Mouse (Mus musculus): ENCODE results near the gene Gm47985. TPM values are rescaled to one million over a fixed set of nuclear protein-coding genes. Genes with fewer than 3 reads are reported as not detected.
"Not testable (repeated sequence)": the region's sequence is repeated elsewhere in the genome, so short reads cannot be mapped to it uniquely, and the experiment has no call there.

Gm47985 gene
- total RNA-seq, 2 experiments from 2014 or later = 0.26 to 1.1 TPM

DNA sequence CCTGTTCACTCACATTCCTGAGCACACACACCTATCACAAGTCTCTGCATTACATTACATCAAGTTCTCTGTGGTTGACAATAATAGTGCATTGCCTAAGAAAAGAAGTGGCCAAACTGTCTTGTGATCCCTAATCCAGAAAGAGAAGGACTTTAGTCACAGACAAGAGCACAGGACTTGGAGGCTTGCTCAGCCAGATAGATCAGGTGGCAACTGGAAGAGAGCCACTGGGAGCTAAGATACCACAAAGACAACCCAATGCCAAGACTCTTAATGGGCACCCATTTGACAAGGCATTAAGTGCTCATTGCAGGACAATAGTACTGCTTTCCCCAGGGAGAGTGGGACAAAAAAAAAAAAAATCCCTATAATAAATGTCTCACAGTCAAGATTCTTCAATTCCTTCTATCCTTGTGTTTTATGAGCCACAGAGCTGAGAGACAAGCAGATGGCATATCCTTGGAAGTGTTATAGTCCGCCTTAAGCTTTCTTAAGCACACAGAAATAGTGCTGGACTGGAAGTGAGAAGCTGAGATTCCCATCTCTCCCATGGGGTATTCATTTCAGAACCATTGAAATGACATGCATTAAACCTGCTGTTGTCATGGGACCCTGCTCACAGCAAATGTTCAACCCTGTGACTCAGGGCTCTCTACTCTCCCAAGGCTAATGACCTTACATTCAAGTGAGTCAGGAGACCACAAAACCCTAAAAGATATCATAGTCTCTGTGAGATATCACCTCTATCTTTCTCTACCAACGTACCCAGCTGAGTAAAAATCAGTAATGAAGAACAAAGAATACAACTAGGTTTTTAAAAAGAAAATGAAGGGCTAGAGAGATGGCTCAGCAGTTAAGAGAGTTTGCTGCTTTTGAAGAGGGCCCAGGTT is 10.5 kb upstream of the Gm47985 start:
- intact Hi-C loops (cut with DNase I) = loop anchor here (2.0 to 5.0 kb wide), 2 partner anchors 70 to 171 kb away; no protein-coding TSS in a partner anchor
- DNase-seq (ENCODE audit: low spot score) = no peak

DNA sequence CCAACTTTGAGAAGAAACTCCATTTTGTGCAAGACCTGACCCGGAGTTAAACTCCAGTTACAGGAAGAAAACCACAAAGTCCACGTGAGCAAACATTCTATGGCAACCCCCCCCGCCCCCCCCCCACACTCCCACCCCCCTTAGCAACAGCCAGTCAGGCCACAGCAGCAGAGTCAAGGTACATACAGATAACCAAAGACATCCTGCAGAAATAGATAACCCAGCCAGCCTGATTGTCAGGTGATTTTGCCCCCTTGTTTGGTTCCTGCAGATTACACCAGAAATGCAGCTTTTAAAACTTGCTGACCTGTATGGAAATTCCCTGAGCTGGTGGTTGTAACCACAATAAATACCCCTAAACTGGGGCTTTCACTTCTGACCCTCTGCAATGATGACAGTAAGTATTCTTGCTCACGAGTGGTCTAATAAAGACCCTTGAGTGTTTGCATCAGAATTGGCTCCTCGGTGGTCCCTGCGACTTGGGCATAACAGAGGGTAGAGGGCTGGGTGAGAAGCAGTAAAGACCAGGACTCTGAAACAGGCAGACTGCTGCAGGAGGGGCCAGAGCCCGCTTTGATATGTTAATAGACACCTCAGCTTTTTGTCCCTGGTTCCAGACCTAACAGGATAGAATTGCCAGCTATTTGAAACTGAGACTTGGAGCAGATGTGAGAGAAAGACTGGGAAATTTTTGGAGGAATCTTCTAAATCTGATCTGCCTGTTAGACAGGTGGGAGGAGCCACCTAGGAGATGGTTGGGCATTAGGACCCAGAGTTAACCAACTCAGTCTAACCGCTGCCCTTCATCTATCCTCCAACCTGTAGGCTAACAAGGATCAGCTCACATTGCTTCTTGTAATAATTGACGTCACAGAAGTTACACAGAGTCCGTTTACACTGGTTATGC is 5.1 kb upstream of the Gm47985 start:
- DNase-seq (ENCODE audit: low spot score) = no peak
- intact Hi-C loops (cut with DNase I) = no loop called here

DNA sequence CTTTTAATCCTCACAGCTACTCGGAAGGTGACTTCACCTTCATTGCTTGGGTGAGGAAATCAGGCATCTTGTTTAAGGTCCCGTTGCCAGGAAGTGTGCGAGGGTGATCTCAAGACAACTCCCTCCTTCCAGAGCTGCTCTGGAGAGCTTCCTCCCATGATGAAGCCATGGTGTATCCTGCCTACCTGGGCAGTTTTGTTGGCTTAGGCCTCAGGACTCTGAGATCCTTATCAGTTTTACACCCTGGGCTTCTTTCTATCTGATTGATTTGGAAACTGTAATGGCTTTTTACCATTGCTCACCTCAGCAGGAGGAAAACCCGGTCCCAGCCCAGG is 4.4 kb upstream of the Gm47985 start:
- intact Hi-C loops (cut with DNase I) = no loop called here
- no peak for DNase-seq (ENCODE audit: low spot score)

DNA sequence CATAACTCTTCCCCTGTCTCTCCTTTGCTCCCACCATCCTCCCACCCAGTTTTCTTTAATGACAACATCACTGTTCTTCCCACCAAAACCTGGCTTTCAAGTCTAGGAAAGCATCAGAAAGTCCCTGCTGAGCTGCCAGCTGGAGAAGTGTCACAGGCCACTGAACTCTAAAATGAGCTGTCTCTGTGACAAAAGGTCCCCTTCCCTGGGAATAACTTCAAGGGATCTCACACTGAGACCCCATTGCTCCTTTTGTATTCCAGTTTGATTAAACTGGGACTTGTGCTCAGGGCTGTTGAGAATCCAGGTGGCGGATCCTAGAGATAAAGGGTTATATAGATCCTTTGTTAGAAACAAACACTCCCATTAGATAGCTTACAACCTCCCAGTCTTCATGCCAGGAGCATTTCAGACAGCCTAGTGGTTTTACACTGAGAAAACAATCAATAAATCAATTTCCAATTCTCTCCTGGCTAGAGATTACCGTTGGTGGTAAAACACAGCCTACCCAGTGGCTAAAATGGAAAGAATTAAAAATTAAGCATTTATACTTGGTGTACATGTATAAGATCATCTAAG is 3.7 kb upstream of the Gm47985 start:
- DNase-seq (ENCODE audit: low spot score) = no peak
- intact Hi-C loops (cut with DNase I) = no loop called here

DNA sequence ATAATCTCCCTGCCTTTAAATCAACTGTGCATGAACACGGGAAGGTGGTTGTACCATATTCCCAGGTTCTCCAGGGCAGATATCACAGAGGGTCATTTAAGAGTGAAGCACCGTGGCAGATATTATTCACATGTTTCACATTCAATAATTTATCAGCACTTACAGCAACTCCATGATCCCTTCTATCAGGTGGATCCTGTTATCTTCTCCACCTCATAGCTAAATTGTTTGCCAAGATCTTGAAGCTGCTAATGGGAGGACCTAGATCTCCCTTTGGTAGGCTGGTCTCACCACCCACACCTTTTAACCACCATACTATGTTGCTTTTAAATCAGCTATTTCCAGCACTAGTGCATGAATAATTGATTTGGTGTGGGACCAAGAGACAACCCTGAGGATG is 2.2 kb upstream of the Gm47985 start:
- intact Hi-C loops (cut with DNase I) = no loop called here

DNA sequence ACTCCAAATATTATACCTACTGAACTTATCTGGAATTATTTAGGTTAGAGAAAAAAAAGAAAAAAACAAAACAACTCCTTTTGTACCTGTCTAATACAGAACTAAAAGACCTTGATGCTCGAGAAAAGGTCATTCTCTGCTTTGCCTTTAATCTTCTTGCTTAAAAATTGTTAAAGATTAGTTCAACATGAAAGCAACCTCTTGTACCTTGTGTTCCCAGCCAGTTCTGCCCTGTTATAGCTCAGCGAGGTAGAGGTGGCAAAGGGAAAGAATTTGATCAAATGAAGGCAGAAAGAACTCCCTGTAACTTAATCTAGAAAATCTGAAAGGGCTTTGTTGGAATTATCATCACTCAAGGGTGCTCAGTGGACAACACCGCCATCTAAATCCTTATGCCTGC is 3.8 kb downstream of the Gm47985 start:
- intact Hi-C loops (cut with DNase I) = not testable (repeated sequence)

More for the DNA sequence above, 2.2 kb upstream of the Gm47985 start:
- DNase-seq (ENCODE audit: low spot score) = no peak

DNA sequence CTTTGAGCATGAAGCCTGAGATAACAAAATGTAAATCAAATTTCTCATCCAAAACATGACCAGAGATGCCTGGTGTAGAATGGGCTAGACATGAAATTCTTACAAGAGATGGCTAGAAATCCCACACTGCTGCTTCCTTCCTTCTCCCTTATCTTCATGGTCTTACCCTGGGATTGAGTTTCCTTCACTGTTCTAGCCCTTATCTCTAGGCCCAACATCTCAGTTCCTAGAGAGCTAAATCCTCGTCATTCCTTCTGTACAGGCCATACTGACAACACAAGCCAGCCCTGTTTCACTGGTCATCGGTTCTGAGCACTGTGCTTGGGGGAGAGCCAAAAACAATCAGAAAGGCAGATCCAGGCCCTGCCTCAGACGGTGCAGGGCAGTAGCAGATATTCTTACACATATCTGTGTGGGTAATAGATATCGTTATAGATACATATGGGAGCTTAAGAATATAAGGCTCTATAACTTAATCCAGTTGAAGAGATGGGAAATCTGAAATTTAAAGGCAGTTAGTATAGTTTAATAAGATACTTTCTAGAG is 4.6 kb downstream of the Gm47985 start:
- DNase-seq (ENCODE audit: low spot score); intact Hi-C loops (cut with DNase I): not testable (repeated sequence)

More for the DNA sequence above, 3.8 kb downstream of the Gm47985 start:
- not testable (repeated sequence) for DNase-seq (ENCODE audit: low spot score)

DNA sequence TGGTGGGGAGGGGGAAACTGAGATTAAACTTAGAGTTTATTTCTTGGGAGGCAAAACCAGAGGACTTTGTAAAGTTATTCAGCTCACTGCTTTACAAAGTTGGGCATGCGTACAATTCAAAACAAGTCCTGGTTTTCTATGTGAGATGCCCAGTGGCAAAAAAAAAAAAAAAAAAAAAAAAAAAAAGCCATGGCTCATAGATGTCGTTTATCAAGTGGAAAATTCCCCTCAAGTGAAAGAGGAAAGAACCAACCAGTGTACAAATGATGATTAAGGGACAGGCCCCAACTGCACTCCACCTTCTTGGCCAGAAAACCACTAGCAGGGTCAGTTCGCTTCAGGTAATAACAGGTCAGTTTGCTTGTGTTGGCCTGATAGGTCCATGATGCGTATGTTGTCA is 6.1 kb downstream of the Gm47985 start:
- intact Hi-C loops (cut with DNase I) = no loop called here
- DNase-seq (ENCODE audit: low spot score) = no peak

DNA sequence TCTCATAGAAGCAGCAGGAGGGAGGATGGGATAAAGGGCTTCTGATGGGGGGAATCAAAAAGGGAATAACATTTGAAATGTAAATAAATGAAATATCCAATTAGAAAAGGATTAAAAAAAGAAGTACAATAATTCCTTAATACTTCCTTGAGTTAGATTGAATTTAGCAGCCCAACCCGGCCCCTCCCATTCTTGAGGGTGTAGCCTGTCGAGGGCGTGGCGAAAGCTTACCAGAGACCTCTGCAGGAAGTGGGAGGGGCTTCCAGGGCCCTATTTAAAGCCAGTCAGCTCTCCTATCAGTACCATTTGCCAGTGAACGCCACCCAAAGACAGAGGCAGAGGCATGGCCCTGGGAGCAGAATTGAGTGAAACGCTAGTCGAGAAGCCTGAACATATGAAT is 9.7 kb downstream of the Gm47985 start, which contains the start of gene Gm8947:
Gene Gm8947 (plus strand): TSS at position 302 of the 400 bp plus-strand sequence.
- intact Hi-C loops (cut with DNase I) = not testable (repeated sequence)

DNA sequence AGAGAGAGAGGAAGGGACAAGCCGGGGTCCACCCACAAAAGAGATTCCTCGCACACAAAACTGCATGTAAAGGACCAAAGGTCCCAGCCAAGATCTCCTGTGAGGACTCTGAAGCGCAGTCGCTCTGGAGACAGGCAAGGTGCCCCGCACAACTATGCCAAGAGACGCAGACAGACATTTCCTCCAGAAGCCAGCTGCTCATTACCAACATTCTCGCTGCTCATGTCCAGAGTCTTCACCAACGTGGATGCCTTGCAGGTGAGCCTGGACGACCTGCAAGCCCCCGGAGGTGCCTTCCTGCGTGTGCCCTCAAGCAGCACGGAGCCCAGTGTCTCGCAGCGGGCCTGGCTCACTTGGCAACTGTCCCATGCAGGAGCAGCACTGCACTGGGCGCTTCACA is 10.4 kb downstream of the Gm47985 start:
- intact Hi-C loops (cut with DNase I); DNase-seq (ENCODE audit: low spot score): not testable (repeated sequence)

More for the DNA sequence above, 9.7 kb downstream of the Gm47985 start, which contains the start of gene Gm8947:
- DNase-seq (ENCODE audit: low spot score) = not testable (repeated sequence)

DNA sequence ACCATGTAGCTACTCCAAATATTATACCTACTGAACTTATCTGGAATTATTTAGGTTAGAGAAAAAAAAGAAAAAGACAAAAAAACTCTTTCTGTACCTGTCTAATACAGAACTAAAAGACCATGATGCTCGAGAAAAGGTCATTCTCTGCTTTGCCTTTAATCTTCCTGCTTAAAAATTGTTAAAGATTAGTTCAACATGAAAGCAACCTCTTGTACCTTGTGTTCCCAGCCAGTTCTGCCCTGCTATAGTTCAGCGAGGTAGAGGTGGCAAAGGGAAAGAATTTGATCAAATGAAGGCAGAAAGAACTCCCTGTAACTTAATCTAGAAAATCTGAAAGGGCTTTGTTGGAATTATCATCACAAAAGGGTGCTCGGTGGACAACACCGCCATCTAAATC is 13.6 kb downstream of the Gm47985 start:
- intact Hi-C loops (cut with DNase I); DNase-seq (ENCODE audit: low spot score): not testable (repeated sequence)

DNA sequence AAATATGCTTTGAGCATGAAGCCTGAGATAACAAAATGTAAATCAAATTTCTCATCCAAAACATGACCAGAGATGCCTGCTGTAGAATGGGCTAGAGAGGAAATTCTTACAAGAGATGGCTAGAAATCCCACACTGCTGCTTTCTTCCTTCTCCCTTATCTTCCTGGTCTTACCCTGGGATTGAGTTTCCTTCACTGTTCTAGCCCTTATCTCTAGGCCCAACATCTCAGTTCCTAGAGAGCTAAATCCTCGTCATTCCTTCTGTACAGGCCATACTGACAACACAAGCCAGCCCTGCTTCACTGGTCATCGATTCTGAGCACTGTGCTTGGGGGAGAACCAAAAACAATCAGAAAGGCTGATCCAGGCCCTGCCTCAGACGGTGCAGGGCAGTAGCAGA is 14.4 kb downstream of the Gm47985 start:
- DNase-seq (ENCODE audit: low spot score); intact Hi-C loops (cut with DNase I): not testable (repeated sequence)

DNA sequence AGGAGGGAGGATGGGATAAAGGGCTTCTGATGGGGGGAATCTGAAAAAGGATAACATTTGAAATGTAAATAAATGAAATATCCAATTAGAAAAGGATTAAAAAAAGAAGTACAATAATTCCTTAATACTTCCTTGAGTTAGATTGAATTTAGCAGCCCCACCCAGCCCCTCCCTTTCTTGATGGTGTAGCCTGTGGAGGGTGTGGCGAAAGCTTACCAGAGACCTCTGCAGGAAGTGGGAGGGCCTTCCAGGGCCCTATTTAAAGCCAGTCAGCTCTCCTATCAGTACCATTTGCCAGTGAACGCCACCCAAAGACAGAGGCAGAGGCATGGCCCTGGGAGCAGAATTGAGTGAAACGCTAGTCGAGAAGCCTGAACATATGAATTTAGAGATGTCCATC is 15.8 kb downstream of the Gm47985 start, which contains the start of gene Gm47995:
Gene Gm47995 (plus strand): TSS at position 329 of the 400 bp plus-strand sequence.
- DNase-seq (ENCODE audit: low spot score); intact Hi-C loops (cut with DNase I): not testable (repeated sequence)

DNA sequence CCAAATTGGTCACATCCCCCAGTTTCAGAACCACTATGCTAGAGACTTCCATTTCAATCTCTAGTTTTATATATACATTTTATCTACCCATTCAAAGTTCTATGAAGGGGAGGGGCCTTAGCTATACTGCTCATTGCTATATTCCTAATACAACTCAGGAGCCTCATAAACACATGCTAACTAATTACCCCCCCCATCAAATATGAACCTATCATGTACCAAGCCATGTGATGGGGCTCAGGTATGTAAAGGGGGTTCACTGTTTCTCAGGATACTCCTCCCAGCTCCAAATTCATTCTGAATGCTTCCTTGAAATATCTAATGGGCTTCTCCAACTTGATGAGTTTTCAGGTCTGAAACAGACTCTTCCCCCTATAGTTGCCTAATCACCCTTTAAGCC is 18.3 kb downstream of the Gm47985 start:
- intact Hi-C loops (cut with DNase I); DNase-seq (ENCODE audit: low spot score): not testable (repeated sequence)

DNA sequence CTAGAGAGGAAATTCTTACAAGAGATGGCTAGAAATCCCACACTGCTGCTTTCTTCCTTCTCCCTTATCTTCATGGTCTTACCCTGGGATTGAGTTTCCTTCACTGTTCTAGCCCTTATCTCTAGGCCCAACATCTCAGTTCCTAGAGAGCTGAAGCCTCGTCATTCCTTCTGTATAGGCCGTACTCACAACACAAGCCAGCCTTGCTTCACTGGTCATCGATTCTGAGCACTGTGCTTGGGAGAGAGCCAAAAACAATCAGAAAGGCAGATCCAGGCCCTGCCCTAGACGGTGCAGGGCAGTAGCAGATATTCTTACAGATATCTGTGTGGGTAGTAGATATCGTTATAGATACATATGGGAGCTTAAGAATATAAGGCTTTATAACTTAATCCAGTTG is 20.4 kb downstream of the Gm47985 start:
- DNase-seq (ENCODE audit: low spot score); intact Hi-C loops (cut with DNase I): not testable (repeated sequence)

DNA sequence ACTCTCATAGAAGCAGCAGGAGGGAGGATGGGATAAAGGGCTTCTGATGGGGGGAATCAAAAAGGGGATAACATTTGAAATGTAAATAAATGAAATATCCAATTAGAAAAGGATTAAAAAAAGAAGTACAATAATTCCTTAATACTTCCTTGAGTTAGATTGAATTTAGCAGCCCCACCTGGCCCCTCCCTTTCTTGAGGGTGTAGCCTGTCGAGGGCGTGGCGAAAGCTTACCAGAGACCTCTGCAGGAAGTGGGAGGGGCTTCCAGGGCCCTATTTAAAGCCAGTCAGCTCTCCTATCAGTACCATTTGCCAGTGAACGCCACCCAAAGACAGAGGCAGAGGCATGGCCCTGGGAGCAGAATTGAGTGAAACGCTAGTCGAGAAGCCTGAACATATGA is 21.5 kb downstream of the Gm47985 start, which contains the start of gene 3110040M04Rik:
Gene 3110040M04Rik (plus strand): TSS at position 304 of the 400 bp plus-strand sequence.
- DNase-seq (ENCODE audit: low spot score); intact Hi-C loops (cut with DNase I): not testable (repeated sequence)

DNA sequence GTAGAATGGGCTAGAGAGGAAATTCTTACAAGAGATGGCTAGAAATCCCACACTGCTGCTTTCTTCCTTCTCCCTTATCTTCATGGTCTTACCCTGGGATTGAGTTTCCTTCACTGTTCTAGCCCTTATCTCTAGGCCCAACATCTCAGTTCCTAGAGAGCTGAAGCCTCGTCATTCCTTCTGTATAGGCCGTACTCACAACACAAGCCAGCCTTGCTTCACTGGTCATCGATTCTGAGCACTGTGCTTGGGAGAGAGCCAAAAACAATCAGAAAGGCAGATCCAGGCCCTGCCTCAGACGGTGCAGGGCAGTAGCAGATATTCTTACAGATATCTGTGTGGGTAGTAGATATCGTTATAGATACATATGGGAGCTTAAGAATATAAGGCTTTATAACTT is 26.2 kb downstream of the Gm47985 start:
- intact Hi-C loops (cut with DNase I); DNase-seq (ENCODE audit: low spot score): not testable (repeated sequence)

DNA sequence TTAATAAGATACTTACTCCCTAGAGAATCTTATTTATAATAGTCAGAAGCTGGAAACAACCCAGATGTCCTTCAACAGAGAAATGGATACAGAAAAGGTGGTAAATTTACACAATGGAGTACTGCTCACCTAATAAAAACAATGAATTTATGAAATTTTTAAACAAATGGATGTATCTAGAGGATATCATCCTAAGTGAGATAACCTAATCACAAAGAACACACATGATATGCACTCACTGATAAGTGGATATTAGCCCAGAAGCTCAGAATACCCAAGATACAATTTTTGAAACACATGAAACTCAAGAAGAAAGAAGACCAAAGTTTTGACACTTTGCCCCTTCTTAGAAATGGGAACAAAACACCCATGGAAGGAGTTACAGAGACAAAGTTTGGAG is 26.6 kb downstream of the Gm47985 start:
- DNase-seq (ENCODE audit: low spot score); intact Hi-C loops (cut with DNase I): not testable (repeated sequence)

DNA sequence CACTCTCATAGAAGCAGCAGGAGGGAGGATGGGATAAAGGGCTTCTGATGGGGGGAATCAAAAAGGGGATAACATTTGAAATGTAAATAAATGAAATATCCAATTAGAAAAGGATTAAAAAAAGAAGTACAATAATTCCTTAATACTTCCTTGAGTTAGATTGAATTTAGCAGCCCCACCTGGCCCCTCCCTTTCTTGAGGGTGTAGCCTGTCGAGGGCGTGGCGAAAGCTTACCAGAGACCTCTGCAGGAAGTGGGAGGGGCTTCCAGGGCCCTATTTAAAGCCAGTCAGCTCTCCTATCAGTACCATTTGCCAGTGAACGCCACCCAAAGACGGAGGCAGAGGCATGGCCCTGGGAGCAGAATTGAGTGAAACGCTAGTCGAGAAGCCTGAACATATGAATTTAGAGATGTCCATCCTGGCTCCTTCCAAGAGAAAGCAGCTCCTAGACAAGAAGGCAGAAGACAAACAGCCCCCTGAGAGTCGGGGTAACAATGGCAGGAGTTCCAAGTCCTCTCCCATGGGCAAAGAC is 27.6 kb downstream of the Gm47985 start, which contains the start of gene Gm47996:
Gene Gm47996 (plus strand): TSS at position 308 of the 532 bp plus-strand sequence.
- DNase-seq (ENCODE audit: low spot score); intact Hi-C loops (cut with DNase I): not testable (repeated sequence)
